Mouse (Mus musculus) heart, adult 2 months (tissue): ENCODE results near the gene Slc22a3.

Source experiments
- CTCF ChIP-seq: fragments of 200-600 bp; IDR thresholded peaks from 2 replicates; pipeline ENCODE4 v1.8.1; 2022; ENCODE audit warnings: antibody characterized with exemption, mild to moderate bottlenecking, moderate library complexity
- EP300 ChIP-seq: fragments of 200-500 bp; IDR thresholded peaks from 2 replicates; pipeline ENCODE4 v1.6.1; 2011; ENCODE audit warnings: low read depth, low read length, control low read depth; ENCODE audit not compliant: insufficient read depth
- POLR2A ChIP-seq: fragments of 200-500 bp; IDR thresholded peaks from 2 replicates; pipeline ENCODE4 v1.6.1; 2011; ENCODE audit warnings: mild to moderate bottlenecking, low read depth, low read length, control low read depth; ENCODE audit not compliant: insufficient read depth

DNA sequence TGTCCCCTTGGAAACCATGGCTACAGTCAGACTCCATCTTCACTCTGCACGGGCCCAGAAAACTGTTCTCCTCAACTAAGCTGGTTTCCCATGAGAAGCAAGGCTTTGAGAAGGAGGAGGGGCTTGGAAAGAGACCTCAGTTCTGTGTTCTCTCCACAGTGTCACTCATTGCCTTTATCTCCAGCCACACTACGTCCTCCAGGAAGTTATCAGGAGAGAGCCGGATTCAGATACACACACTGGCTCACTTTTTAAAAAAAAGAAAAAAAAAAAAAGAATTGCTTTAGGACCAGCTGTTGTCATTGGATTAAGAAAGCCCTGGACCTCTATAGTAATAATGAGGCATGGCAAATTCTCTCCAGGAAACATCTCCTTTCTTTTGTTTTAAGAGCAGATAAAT, 80.3 kb downstream of the Slc22a3 start:
- TF ChIP-seq CTCF: no peak
- no peak for TF ChIP-seq POLR2A
- TF ChIP-seq EP300: no peak
